Mouse (Mus musculus) forebrain, postnatal 0 days (tissue): Measurements from ENCODE around the gene Eprs. TPM values are rescaled to one million over a fixed set of nuclear protein-coding genes. Genes with fewer than 3 reads are reported as not detected.
A peak's percentile ranks its signal among the peaks of the same experiment; 100 is the strongest.

Experiments used
- ATAC-seq: fragments of 200-750 bp; cut with Nextera tagmentation; 2 replicates; pipeline ENCODE4 v1.8.0; 2017; ENCODE audit warnings: mild to moderate bottlenecking, moderate library complexity
- DNase-seq: peaks from one replicate; pipeline ENCODE4 v3.0.0-alpha.2; 2015
- H3K27ac ChIP-seq: fragments of 300-500 bp; sonication (generic); 2 replicates; pipeline ENCODE4 v1.5.1; 2014; ENCODE audit warnings: low read depth, mild to moderate bottlenecking, antibody characterized with exemption, low read length, moderate library complexity, mixed read lengths
- H3K27me3 ChIP-seq: fragments of 300-500 bp; sonication (generic); 2 replicates; pipeline ENCODE4 v1.6.1; 2014; ENCODE audit warnings: mild to moderate bottlenecking, low read length, mixed read lengths; ENCODE audit not compliant: insufficient read depth
- H3K36me3 ChIP-seq: fragments of 300-500 bp; sonication (generic); 2 replicates; pipeline ENCODE4 v1.6.1; 2014; ENCODE audit warnings: mild to moderate bottlenecking, moderate library complexity; ENCODE audit not compliant: insufficient read depth
- H3K4me1 ChIP-seq: fragments of 300-500 bp; sonication (generic); 2 replicates; pipeline ENCODE4 v1.6.1; 2014; ENCODE audit warnings: antibody characterized with exemption; ENCODE audit not compliant: insufficient read depth
- H3K4me2 ChIP-seq: fragments of 300-500 bp; sonication (generic); 2 replicates; pipeline ENCODE4 v1.6.1; 2014; ENCODE audit warnings: low read depth, mild to moderate bottlenecking, moderate library complexity
- H3K4me3 ChIP-seq: fragments of 300-500 bp; sonication (generic); 2 replicates; pipeline ENCODE4 v1.5.1; 2014; ENCODE audit warnings: low read depth, low read length, mixed read lengths
- H3K9ac ChIP-seq: fragments of 300-500 bp; sonication (generic); 2 replicates; pipeline ENCODE4 v1.6.1; 2014; ENCODE audit warnings: mild to moderate bottlenecking
- H3K9me3 ChIP-seq: fragments of 300-500 bp; sonication (generic); 2 replicates; pipeline ENCODE4 v1.6.1; 2016; ENCODE audit warnings: low read length
- CTCF ChIP-seq: sonication (generic); IDR thresholded peaks from 2 replicates; pipeline ENCODE4 v1.5.1; 2016; ENCODE audit warnings: antibody characterized with exemption, control low read depth, low read depth
- WGBS: fragments of 180-500 bp; shearing (Covaris S2); extraction: QIAGEN DNeasy Blood & Tissue Kit; methylation state at CpG from one replicate; pipeline ENCODE4 v1.1.7; 2014; 5-methylcytosine and 5-hydroxymethylcytosine counted together
- polyA plus RNA-seq: library from polyadenylated mRNA; unstranded; fragments of >200 nt; fragmentation: Nextera tagmentation; extraction: Ambion mirVana; gene quantifications from 2 replicates; pipeline ENCODE4 v1.2.1, GENCODE M21; 2015
- total RNA-seq: library from RNA; depleted of rRNA; stranded (reverse); fragments of >200 nt; gene quantifications from 2 replicates; pipeline ENCODE4 v1.2.3, GENCODE M21; 2014

The Eprs gene
- total and polyA plus RNA-seq, 2 experiments from 2014 or later = 114 to 121 TPM

- H3K36me3 ChIP-seq = peaks cover 62% of the 10 kb centered on the region
- 83% methylated on average over 8 of the region's 8 CpGs for WGBS
Observed at GRCm38 (mm10) chr1:185343422-185343821, 19.4 kb upstream of the Eprs start.

GRCm38 (mm10) chr1:185346188-185346587 lies 16.7 kb upstream of the Eprs start:
- peaks cover 69% of the 10 kb centered on the region for H3K36me3 ChIP-seq
- H3K9ac ChIP-seq = no peak overlapping the region
- 73% methylated on average over 10 of the region's 10 CpGs for WGBS
- H3K27me3 ChIP-seq = no peaks in the 10 kb centered on the region
- H3K9me3 ChIP-seq = no peaks in the 10 kb centered on the region
- H3K27ac ChIP-seq = no peak overlapping the region
- no peaks in the 10 kb centered on the region for H3K4me1 ChIP-seq
- DNase-seq (no peak), ATAC-seq (no peak)
- TF ChIP-seq CTCF = no peak
- no peak overlapping the region for H3K4me2 ChIP-seq
- H3K4me3 ChIP-seq = no peak overlapping the region

More at GRCm38 (mm10) chr1:185343422-185343821, 19.4 kb upstream of the Eprs start:
- TF ChIP-seq CTCF = peak; percentile 41
- Histone ChIP-seq H3K9me3 (no peaks in the 10 kb centered on the region), H3K27ac (no peak overlapping the region), H3K4me1 (no peaks in the 10 kb centered on the region), H3K27me3 (no peaks in the 10 kb centered on the region), H3K4me2 (no peak overlapping the region), H3K9ac (no peak overlapping the region), H3K4me3 (no peak overlapping the region)
- ATAC-seq (no peak), DNase-seq (no peak)

- no peak overlapping the region for H3K27ac ChIP-seq
- no peaks in the 10 kb centered on the region for H3K4me1 ChIP-seq
- WGBS = 95% methylated on average over 14 of the region's 14 CpGs
- ATAC-seq = no peak
- no peak overlapping the region for H3K9ac ChIP-seq
- H3K4me2 ChIP-seq = no peak overlapping the region
- H3K36me3 ChIP-seq = peaks cover 83% of the 10 kb centered on the region
- H3K27me3 ChIP-seq = no peaks in the 10 kb centered on the region
- H3K4me3 ChIP-seq = no peak overlapping the region
- TF ChIP-seq CTCF = no peak
- no peak for DNase-seq
- no peaks in the 10 kb centered on the region for H3K9me3 ChIP-seq
Observed at GRCm38 (mm10) chr1:185349741-185350140, 13.1 kb upstream of the Eprs start.

GRCm38 (mm10) chr1:185350611-185351010 lies 12.2 kb upstream of the Eprs start:
- ATAC-seq (no peak), DNase-seq (no peak)
- peaks cover 83% of the 10 kb centered on the region for H3K36me3 ChIP-seq
- H3K27me3 ChIP-seq = no peaks in the 10 kb centered on the region
- H3K4me2 ChIP-seq = no peak overlapping the region
- H3K4me3 ChIP-seq = no peak overlapping the region
- H3K27ac ChIP-seq = no peak overlapping the region
- 98% methylated on average over 4 of the region's 4 CpGs for WGBS
- no peak overlapping the region for H3K9ac ChIP-seq
- no peak for TF ChIP-seq CTCF
- no peaks in the 10 kb centered on the region for H3K9me3 ChIP-seq
- H3K4me1 ChIP-seq = no peaks in the 10 kb centered on the region

- no peak overlapping the region for H3K4me3 ChIP-seq
- H3K36me3 ChIP-seq = peaks cover 74% of the 10 kb centered on the region
- ATAC-seq (no peak), DNase-seq (no peak)
- TF ChIP-seq CTCF = no peak
- no peaks in the 10 kb centered on the region for H3K27me3 ChIP-seq
- no peak overlapping the region for H3K27ac ChIP-seq
- no peaks in the 10 kb centered on the region for H3K9me3 ChIP-seq
- no peak overlapping the region for H3K4me2 ChIP-seq
- no peaks in the 10 kb centered on the region for H3K4me1 ChIP-seq
- 94% methylated on average over 12 of the region's 12 CpGs for WGBS
- no peak overlapping the region for H3K9ac ChIP-seq
Observed at GRCm38 (mm10) chr1:185352151-185352550, 10.7 kb upstream of the Eprs start.

- TF ChIP-seq CTCF = no peak
- no peak for ATAC-seq
- no peaks in the 10 kb centered on the region for H3K27me3 ChIP-seq
- no peak for DNase-seq
- WGBS = 97% methylated on average over 8 of the region's 8 CpGs
- H3K4me1 ChIP-seq = no peaks in the 10 kb centered on the region
- H3K9me3 ChIP-seq = no peaks in the 10 kb centered on the region
- no peak overlapping the region for H3K4me3 ChIP-seq
- peaks cover 69% of the 10 kb centered on the region for H3K36me3 ChIP-seq
- no peak overlapping the region for H3K4me2 ChIP-seq
- no peak overlapping the region for H3K9ac ChIP-seq
- H3K27ac ChIP-seq = no peak overlapping the region
Observed at GRCm38 (mm10) chr1:185353351-185353750, 9.5 kb upstream of the Eprs start.

GRCm38 (mm10) chr1:185354731-185355130 lies 8.1 kb upstream of the Eprs start:
- 89% methylated on average over 4 of the region's 4 CpGs for whole genome bisulfite sequencing
- no peak overlapping the region for H3K4me2 ChIP-seq

More at GRCm38 (mm10) chr1:185354731-185355130, 8.1 kb upstream of the Eprs start:
- no peaks in the 10 kb centered on the region for H3K27me3 ChIP-seq
- DNase-seq = no peak
- H3K27ac ChIP-seq = no peak overlapping the region
- no peaks in the 10 kb centered on the region for H3K9me3 ChIP-seq
- H3K4me3 ChIP-seq = no peak overlapping the region
- no peak for ATAC-seq
- no peak for TF ChIP-seq CTCF
- H3K9ac ChIP-seq = no peak overlapping the region
- no peaks in the 10 kb centered on the region for H3K4me1 ChIP-seq
- H3K36me3 ChIP-seq = peaks cover 61% of the 10 kb centered on the region
